Mouse (Mus musculus) cerebellum, adult 2 months (tissue): Measurements from ENCODE around the gene Ccndbp1.

ENCODE experiments used
- CTCF ChIP-seq: fragments of 200-500 bp; IDR thresholded peaks from 2 replicates; pipeline ENCODE4 v1.5.1; 2011; ENCODE audit warnings: low read depth, mild to moderate bottlenecking, control low read depth, low read length, moderate library complexity, borderline replicate concordance; ENCODE audit not compliant: insufficient read depth
- POLR2A ChIP-seq: fragments of 200-500 bp; IDR thresholded peaks from 2 replicates; pipeline ENCODE4 v1.6.1; 2011; ENCODE audit warnings: low read length, control low read depth, borderline replicate concordance; ENCODE audit not compliant: insufficient read depth

DNA sequence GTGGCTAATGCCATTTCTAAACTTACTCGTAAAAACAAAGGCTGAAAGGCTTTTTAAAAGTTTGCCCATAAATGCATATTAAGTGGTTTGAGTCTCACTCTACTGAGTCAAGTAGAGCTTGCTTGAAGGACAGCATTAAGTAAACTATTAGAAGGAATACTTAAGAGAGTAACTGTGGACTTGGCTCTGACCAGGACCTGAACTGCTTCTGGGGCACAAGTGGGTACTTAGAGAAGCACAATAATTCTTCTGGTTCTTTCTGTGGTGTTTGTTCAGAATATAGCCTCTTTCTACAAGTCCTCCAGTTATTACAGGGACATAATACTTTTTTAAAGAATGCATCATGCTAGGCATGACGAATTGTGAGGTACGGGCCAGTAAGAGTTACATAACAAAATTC, 42.7 kb upstream of the Ccndbp1 start:
- TF ChIP-seq CTCF (no peak), POLR2A (no peak)
